Mouse (Mus musculus) brain, embryonic 18.5 days (tissue): ENCODE results near the gene Colca2.

Experiments
- DNase-seq: peaks from one replicate; pipeline ENCODE4 v3.0.0-alpha.2; 2012; ENCODE audit warnings: low read depth, low spot score

Colca2 gene

DNA sequence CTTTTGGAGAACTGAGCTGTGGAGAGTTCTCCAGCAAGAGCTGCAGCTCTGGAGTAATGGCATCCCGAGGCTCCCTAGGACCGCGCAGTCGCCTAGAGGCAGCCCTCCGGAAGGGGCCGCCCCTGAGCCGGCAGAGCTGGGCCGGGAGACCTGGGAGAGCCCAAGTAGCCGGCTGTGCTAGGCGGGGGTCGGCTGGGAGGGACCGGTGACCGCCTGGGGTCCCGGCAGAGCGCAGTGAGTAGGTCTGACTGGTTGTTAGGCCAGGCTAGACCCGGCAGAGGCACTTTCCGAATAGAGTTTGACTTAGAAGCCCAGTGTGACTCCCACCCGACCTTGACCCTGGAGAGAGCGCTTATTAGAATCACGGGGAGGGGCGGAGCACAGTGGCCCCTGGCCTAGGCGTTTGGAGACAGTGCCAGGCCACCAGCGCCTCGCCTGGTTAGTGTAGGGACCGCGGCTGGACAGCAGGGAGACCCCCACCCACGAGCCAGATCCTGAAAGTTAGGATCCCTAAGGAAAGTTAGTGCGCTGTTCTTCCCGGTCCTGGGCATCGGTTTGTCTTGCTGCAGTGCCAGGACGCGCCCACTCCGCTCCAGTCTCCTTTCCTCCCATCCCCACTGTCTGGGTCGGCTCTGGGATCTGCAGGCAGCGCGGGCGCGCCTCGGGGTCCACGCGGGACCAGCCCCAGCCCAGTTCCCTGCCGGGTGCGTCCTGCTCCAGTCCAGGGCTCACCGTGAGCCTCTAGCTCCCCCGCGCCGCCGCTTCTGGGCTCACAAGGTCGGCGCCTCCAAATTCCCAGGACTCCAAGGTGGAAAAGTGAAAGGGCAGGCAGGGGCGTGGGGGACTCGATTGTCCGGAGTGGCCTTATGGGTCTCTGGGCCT, at the start of gene Colca2:
Gene Colca2 (minus strand): TSS at position 70 of the 882 bp plus-strand sequence.
- DNase-seq, result no peak

GRCm38 (mm10) chr9:51327555-51327903, 49.2 kb upstream of the Colca2 start:
- no peak for DNase-seq

GRCm38 (mm10) chr9:51326619-51327554, 48.5 kb upstream of the Colca2 start:
- no peak for DNase-seq

DNA sequence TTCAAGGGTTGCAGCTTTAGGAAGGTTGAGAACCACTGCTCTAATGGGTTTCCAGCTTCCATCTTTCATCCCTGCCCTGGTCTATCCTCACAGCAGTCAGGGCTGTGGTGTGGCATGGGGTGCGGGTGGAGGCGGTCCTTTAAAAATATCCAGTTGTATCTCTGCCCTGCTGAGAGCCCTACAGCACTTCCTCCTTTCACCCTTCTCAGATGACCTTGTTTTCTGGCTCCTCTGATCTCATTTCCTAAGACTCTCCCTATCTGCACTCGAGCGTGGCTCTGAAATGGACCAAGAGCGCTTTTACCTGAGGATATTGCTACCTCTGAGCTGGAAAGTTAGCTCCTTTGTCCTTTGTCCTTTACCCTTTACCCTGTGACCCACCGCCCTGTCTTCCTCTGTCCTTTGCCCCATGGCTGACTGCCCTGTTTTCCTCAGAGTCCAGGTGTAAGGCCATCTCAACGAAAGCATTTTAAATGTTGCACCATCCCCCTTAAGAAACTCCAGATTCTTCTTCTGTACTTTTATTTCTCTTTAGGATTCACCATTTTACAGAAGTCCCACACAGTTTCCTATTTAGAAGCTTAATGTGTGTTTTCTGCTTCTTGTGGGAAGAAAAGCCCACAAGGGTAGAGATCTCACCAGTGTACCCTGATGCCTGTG, 46.2 kb upstream of the Colca2 start:
- DNase-seq, result no peak

DNA sequence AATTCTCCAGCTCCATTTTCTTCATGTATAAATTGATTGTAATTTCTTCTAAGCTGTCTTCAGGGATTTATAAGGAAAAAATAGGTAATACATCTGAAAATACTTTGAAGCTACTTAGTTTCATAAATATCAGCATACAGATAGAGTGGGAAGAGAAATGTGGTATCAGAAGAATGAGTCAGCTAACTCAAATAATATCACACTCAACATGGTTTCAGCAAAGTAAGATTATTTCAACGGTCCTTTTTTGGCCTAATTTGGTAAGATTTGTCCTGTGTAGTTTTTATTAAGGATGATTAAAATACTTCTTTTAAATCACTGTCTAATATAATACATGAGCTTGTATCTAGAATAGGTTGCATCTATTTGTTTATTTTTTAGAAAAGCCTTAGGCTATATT, 41.7 kb upstream of the Colca2 start:
- DNase-seq, result no peak

DNA sequence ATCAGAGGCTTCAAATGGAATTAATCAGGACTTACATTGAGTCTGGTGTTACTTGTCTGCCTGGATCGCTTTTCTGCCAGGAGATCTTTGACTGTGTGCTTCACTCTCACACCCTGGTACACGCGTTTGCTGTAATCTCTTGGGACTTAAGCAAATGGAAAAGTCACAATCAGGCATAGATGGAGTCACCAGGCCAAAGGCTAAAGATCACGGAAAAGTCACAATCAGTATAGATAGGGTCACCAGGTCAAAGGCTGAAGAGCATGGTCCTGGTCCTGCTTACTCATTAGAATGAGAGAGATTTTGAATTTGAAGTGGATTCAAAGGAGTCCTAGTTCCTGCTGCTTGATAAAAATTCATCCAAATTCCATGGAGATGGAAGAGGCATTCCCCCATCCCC, 39.9 kb upstream of the Colca2 start:
- DNase-seq, result no peak

DNA sequence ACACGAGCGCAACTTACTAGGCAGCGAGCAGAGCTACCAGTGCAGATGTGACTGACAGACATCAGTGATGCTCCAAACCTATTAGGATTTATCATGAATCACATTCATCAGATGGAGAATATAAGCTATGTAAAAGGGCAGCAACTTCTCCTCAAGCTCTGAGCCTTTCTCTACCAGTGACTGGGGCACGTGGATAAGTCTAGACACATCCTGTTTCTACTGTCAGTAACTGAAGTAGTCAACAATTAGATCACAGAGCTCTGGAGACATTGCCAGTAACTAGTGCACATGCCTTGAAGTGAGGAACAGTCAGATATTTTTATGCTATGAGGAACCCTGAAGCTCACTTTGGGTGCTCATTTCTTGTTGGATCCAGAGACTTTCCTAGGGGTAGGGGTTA, 39.0 kb upstream of the Colca2 start:
- no peak for DNase-seq

DNA sequence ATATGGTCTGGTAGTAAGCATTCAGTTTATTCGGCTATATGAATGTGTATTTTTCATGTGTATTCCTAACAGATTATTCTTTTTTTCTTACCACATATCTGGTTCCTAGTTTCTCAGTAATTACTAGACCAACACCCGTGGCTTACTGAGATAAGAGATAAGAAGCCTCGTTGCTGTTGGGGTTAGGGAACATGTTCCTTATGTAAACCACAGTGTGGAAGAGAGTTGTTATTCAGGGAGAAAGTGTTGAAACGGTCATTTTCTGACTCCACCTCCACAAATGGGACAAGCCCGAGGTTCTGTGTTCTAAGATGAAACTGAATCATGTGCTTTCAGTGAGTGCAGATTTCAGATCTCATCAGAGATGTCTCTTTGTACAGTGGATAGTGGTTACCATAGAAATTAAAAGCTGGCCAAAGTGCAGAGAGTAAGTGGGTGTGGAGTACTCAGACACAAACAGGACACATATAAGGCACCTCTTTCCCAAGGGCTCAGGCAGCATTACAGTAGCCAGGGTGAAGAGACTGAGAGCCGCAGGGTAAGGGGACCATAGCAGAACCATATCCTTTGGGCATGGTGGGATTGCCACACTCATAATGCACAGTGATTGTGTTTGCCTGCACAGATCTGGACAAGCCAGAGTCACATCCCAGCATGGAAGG, 37.2 kb upstream of the Colca2 start:
- DNase-seq, result no peak

- DNase-seq, result no peak
Observed at GRCm38 (mm10) chr9:51312554-51313317, 34.4 kb upstream of the Colca2 start.

- DNase-seq, result no peak
Observed at GRCm38 (mm10) chr9:51310515-51310914, 32.1 kb upstream of the Colca2 start.

DNA sequence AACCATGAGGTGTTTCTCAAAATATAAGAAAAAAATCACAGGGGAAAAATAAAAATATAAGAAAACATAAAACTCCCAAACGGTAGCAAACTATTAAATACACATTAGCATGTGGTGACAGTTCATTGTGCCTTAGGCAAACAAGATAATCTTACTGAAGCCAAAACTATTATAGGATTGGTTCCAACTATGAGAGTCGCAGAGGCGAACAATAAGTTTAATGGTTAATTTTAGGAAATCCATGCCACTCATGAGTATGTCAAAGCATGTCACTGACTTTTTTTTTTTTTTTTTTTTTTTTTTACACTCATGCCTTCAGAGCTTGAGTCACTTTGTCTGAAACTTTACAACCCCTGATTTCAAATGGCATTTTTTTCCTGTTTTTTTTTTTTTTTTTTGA, 28.0 kb upstream of the Colca2 start:
- DNase-seq, result no peak

DNA sequence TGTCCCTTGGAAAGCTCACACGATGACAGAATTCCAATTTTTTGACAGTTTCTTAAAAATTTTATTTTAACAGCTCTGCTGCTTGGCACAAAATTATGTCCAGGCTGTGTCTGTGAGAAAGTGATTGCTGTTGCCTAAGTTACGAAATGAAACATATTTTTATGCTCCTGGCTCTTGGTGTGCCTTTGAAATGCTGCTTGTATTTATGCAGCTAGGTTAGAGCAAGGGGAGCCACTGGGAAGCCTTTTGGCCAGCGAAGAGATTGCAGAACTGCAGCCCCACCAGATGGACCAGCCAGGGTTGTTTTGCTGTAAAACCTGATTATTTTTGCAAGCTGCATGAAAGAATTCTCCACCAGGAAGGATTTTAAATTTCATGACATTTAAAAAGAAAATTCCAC, 26.8 kb upstream of the Colca2 start:
- peak; percentile 72 for DNase-seq

DNA sequence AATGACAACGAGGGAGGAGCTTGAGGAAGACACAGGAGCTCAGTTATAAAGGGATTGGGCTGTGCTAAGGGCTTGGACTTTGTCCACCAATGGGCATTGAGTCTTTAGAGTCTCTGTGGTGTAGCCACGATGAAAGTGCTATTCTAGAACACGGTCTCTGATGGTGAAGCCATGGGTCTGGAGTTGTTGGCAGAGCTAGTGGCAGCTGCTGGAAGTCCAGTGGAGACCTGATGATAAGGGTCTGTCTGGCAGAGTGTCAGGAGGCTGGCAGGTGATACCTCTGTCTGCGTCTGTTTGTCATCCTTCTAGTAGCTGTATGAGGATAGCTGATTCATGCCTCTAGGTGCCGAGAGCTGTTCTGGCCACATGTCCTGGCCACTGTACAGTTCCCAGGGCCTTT, 25.6 kb upstream of the Colca2 start:
- DNase-seq, result no peak

GRCm38 (mm10) chr9:51293541-51293940, 15.2 kb upstream of the Colca2 start:
- no peak for DNase-seq

DNA sequence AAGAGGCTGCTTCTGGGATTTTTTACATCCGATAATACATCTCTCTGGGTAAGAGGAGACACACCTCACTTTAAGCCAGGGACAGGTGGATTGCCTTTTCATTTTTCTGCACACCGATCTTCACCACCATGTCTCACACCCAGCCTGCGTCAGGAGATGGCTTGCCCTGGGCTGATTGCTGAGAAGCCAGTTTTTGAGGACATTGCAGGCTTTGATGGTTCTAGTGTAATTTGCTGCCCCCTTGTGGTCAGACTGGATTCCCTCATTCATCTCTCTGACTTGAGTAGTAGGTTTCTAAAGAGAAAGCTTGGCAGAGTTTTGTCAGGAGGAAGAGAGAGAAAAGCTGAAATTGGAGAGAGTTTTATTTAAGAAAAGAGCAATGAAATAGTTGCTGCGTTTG, 14.3 kb upstream of the Colca2 start:
- DNase-seq, result peak; percentile 70

- DNase-seq, result no peak
Observed at GRCm38 (mm10) chr9:51290980-51291379, 12.6 kb upstream of the Colca2 start.

DNA sequence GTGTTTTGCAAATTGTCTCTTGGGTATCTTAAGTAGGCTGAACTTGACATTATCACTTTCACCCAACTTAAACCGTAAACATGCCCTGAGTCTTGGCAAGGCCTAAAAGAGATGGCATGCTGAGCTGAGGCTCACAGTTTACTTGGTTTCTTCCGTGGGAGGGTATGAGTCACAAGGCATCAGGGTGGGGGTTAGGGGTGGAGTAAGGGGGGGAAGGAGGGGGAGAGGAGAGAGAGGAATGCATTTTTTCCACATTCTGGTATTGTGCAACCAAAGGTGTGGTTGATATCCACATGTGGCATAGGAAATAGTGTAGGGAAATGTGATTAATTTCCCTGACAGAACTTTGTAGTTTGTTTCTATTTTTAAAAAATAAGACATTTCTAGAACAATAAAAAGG, 7.7 kb upstream of the Colca2 start:
- no peak for DNase-seq

GRCm38 (mm10) chr9:51277834-51278498, 403 bp downstream of the Colca2 start:
- DNase-seq, result no peak

- no peak for DNase-seq
Observed at GRCm38 (mm10) chr9:51274678-51275077, 3.7 kb downstream of the Colca2 start.

DNA sequence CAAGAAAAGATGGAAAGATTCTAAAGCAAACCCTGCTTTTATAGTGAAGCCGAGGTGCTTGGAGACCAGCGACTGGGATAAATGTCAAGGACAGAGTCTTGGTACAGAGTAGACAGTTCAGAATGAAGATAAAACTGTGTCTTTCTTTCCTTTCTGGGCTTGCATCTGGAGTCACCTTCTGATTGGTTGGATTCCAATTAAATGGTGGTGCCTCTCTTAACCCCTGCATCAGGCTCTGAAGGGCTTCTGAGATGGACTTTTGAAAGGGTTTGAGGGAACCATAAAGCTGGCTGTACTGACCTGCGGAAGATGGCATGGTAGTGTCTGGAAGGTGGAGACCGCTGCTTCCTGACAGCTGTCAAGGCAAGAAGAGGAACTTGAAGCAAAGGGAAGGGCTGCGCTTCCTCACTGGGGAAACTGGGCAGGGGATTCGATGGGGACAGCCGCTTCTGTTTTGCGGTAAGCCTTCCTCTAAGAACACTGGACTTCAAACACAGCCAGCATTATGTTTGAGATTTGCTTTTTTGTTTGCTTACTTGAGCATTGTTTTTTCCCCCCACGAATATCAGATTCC, 4.7 kb downstream of the Colca2 start:
- no peak for DNase-seq
